Mouse (Mus musculus): Measurements from ENCODE around the gene Gm20696.

DNA sequence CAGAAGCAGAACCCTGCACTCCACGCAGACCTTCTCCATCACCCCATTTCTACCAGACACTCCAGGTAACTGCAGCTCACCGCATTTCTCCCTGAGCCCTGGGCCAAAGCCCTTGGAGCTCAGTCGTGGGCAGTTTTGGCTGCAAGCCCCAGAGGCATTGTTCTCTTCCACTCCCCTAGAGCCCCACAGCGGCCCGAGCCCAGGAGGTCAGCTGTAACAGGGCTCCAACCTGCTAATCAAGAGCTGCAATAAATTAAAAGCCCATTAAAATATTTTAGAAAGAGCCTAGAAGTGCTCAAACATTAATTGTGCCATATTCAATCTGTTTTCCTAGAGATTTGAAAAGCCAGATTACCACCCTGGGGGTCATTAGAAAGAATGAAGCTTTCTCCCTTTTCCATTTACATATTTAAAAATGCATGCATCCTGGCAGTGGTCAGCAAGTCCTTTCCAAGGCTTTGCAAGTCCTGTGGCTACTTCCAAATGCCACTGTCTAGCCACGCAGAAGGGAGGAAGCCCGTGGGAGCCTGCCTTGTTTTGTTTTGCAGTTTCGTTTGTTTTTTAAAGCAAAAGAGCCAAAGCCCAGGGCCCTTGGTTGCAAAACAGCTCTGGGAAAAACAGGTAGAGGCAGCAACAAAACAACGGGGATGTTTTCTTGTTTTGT is 227.3 kb downstream of the Gm20696 start:
- TF ChIP-seq GATA1 (IDR thresholded peaks at IDR 0.05; ENCODE audit: low read length) (no peak), TAL1 (IDR thresholded peaks at IDR 0.05; ENCODE audit: low read length) (no peak)
